Mouse (Mus musculus) hindbrain, embryonic 13.5 days (tissue): ENCODE data around the gene Lgmn. TPM values are rescaled to one million over a fixed set of nuclear protein-coding genes. Genes with fewer than 3 reads are reported as not detected.

ENCODE experiments used
- ATAC-seq: fragments of 200-750 bp; cut with Nextera tagmentation; 2 replicates; pipeline ENCODE4 v1.8.0; 2017; ENCODE audit warnings: moderate TSS enrichment; ENCODE audit not compliant: low FRiP score
- H3K27ac ChIP-seq: fragments of 300-500 bp; sonication (generic); 2 replicates; pipeline ENCODE4 v1.5.1; 2015; ENCODE audit warnings: inconsistent platforms, mild to moderate bottlenecking, moderate library complexity
- H3K27me3 ChIP-seq: fragments of 300-500 bp; sonication (generic); 2 replicates; pipeline ENCODE4 v1.6.1; 2015; ENCODE audit warnings: mild to moderate bottlenecking, inconsistent platforms
- H3K36me3 ChIP-seq: fragments of 300-500 bp; sonication (generic); 2 replicates; pipeline ENCODE4 v1.6.1; 2015; ENCODE audit warnings: mild to moderate bottlenecking, inconsistent platforms
- H3K4me1 ChIP-seq: fragments of 300-500 bp; sonication (generic); replicated peaks from 2 replicates; pipeline ENCODE4 v1.6.1; 2015; ENCODE audit warnings: inconsistent platforms
- H3K4me2 ChIP-seq: fragments of 300-500 bp; sonication (generic); 2 replicates; pipeline ENCODE4 v1.6.1; 2015; ENCODE audit warnings: inconsistent platforms, mild to moderate bottlenecking, moderate library complexity
- H3K4me3 ChIP-seq: fragments of 300-500 bp; sonication (generic); 2 replicates; pipeline ENCODE4 v1.5.1; 2015; ENCODE audit warnings: mild to moderate bottlenecking, inconsistent platforms
- H3K9ac ChIP-seq: fragments of 300-500 bp; sonication (generic); 2 replicates; pipeline ENCODE4 v1.6.1; 2015; ENCODE audit warnings: mild to moderate bottlenecking, inconsistent platforms
- H3K9me3 ChIP-seq: fragments of 300-500 bp; sonication (generic); 2 replicates; pipeline ENCODE4 v1.6.1; 2016; ENCODE audit warnings: inconsistent platforms
- WGBS: fragments of 180-500 bp; shearing (Covaris S2); methylation state at CpG from one replicate; pipeline ENCODE4 v1.1.7; 2015; 5-methylcytosine and 5-hydroxymethylcytosine counted together
- polyA plus RNA-seq: library from polyadenylated mRNA; unstranded; fragments of >200 nt; fragmentation: Nextera tagmentation; extraction: Ambion mirVana; gene quantifications from 2 replicates; pipeline ENCODE4 v1.2.1, GENCODE M21; 2015

The Lgmn gene
- polyA plus RNA-seq, 1 experiment from 2014 or later, result 89.2 TPM

GRCm38 (mm10) chr12:102372322-102372721 lies 67.3 kb downstream of the Lgmn start:
- Histone ChIP-seq H3K4me1 (no peaks in the 10 kb centered on the region), H3K9ac (no peak overlapping the region), H3K4me2 (no peak overlapping the region), H3K36me3 (no peaks in the 10 kb centered on the region), H3K27ac (no peak overlapping the region), H3K4me3 (no peak overlapping the region), H3K27me3 (no peaks in the 10 kb centered on the region), H3K9me3 (no peaks in the 10 kb centered on the region)
- WGBS, result 89% methylated on average over 3 of the region's 3 CpGs
- no peak for ATAC-seq

- Histone ChIP-seq H3K9me3 (no peaks in the 10 kb centered on the region), H3K4me3 (no peak overlapping the region), H3K4me1 (no peaks in the 10 kb centered on the region), H3K4me2 (no peak overlapping the region), H3K27me3 (no peaks in the 10 kb centered on the region), H3K9ac (no peak overlapping the region), H3K27ac (no peak overlapping the region), H3K36me3 (no peaks in the 10 kb centered on the region)
- WGBS, result 92% methylated on average over 4 of the region's 4 CpGs
- ATAC-seq, result no peak
These were observed 68.6 kb downstream of the Lgmn start for GRCm38 (mm10) chr12:102370931-102371500.

GRCm38 (mm10) chr12:102369488-102370235 lies 70.0 kb downstream of the Lgmn start:
- Histone ChIP-seq H3K36me3 (no peaks in the 10 kb centered on the region), H3K4me2 (no peak overlapping the region), H3K9me3 (no peaks in the 10 kb centered on the region), H3K4me1 (no peaks in the 10 kb centered on the region), H3K9ac (no peak overlapping the region), H3K27me3 (no peaks in the 10 kb centered on the region), H3K4me3 (no peak overlapping the region), H3K27ac (no peak overlapping the region)
- WGBS, result 82% methylated on average over 22 of the region's 22 CpGs
- ATAC-seq, result no peak

DNA sequence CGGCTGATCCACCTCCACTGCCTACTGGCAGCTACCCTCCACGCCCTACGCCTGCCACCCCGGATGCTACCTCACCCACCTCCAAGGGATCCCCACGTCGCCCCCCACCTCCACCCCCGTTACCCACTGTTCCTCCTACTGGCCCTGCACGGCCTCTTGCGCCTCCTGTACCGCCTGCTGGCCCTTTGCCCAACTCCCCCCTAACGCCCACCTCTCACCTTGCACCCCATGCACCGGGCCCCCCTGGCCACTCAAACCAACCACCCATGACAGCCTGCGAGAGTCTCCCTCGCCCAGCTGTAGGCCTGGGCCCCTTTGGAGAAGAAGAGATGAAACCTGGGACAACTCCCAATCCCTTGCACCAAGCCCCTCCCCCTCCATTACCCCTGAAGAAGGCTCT lies 71.1 kb downstream of the Lgmn start:
- Histone ChIP-seq H3K9ac (no peak overlapping the region), H3K4me3 (no peak overlapping the region), H3K36me3 (no peaks in the 10 kb centered on the region), H3K27ac (no peak overlapping the region), H3K4me2 (no peak overlapping the region), H3K9me3 (no peaks in the 10 kb centered on the region), H3K4me1 (no peaks in the 10 kb centered on the region), H3K27me3 (no peaks in the 10 kb centered on the region)
- 83% methylated on average over 14 of the region's 14 CpGs for WGBS
- ATAC-seq, result no peak

- no peak for ATAC-seq
- WGBS, result 82% methylated on average over 7 of the region's 7 CpGs
- Histone ChIP-seq H3K27me3 (no peaks in the 10 kb centered on the region), H3K4me2 (no peak overlapping the region), H3K4me1 (no peaks in the 10 kb centered on the region), H3K36me3 (no peaks in the 10 kb centered on the region), H3K9ac (no peak overlapping the region), H3K9me3 (no peaks in the 10 kb centered on the region), H3K4me3 (no peak overlapping the region), H3K27ac (no peak overlapping the region)
These were observed 71.5 kb downstream of the Lgmn start for GRCm38 (mm10) chr12:102368066-102368465.

GRCm38 (mm10) chr12:102367075-102367474 lies 72.5 kb downstream of the Lgmn start:
- Histone ChIP-seq H3K36me3 (no peaks in the 10 kb centered on the region), H3K27ac (no peak overlapping the region), H3K27me3 (no peaks in the 10 kb centered on the region), H3K4me3 (no peak overlapping the region), H3K9me3 (no peaks in the 10 kb centered on the region), H3K9ac (no peak overlapping the region), H3K4me1 (no peaks in the 10 kb centered on the region), H3K4me2 (no peak overlapping the region)
- WGBS, result 69% methylated on average over 3 of the region's 3 CpGs
- ATAC-seq, result no peak

GRCm38 (mm10) chr12:102366126-102366816 lies 73.3 kb downstream of the Lgmn start:
- no peak overlapping the region for H3K4me2 ChIP-seq
- H3K4me3 ChIP-seq, result no peak overlapping the region
- H3K27me3 ChIP-seq, result no peaks in the 10 kb centered on the region
- H3K9me3 ChIP-seq, result no peaks in the 10 kb centered on the region
- H3K9ac ChIP-seq, result no peak overlapping the region
- no peaks in the 10 kb centered on the region; the same call in 1 of the 2 replicates for H3K36me3 ChIP-seq
- no peak for ATAC-seq
- 93% methylated on average over 9 of the region's 9 CpGs for WGBS
- no peak overlapping the region for H3K27ac ChIP-seq
- no peaks in the 10 kb centered on the region for H3K4me1 ChIP-seq

DNA sequence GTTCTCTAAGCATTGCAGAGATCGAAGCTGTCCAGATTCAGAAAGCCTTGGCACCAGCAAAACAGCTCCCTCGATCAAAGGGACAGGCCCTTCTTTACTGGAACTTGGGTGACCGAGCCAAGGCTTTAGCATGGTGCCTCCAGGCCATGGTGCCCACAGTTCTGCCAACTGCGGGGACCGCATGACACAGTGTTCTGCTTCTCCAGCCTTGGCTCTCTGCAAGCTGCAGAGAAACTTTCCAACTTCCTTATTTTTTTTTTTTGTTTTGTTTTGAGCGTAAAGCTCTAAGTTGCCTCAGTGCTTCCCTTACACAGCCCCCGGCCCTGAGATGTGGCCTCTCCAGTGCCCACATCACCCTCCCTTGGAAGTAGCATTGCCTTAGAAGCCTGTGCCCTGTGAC lies 74.6 kb downstream of the Lgmn start:
- 95% methylated on average over 7 of the region's 7 CpGs for WGBS
- no peaks in the 10 kb centered on the region; the same call in 1 of the 2 replicates for H3K36me3 ChIP-seq
- H3K27ac ChIP-seq, result no peak overlapping the region
- no peak overlapping the region for H3K4me3 ChIP-seq
- H3K9me3 ChIP-seq, result no peaks in the 10 kb centered on the region
- H3K4me1 ChIP-seq, result no peaks in the 10 kb centered on the region
- no peaks in the 10 kb centered on the region for H3K27me3 ChIP-seq
- H3K9ac ChIP-seq, result no peak overlapping the region
- no peak for ATAC-seq
- H3K4me2 ChIP-seq, result no peak overlapping the region

DNA sequence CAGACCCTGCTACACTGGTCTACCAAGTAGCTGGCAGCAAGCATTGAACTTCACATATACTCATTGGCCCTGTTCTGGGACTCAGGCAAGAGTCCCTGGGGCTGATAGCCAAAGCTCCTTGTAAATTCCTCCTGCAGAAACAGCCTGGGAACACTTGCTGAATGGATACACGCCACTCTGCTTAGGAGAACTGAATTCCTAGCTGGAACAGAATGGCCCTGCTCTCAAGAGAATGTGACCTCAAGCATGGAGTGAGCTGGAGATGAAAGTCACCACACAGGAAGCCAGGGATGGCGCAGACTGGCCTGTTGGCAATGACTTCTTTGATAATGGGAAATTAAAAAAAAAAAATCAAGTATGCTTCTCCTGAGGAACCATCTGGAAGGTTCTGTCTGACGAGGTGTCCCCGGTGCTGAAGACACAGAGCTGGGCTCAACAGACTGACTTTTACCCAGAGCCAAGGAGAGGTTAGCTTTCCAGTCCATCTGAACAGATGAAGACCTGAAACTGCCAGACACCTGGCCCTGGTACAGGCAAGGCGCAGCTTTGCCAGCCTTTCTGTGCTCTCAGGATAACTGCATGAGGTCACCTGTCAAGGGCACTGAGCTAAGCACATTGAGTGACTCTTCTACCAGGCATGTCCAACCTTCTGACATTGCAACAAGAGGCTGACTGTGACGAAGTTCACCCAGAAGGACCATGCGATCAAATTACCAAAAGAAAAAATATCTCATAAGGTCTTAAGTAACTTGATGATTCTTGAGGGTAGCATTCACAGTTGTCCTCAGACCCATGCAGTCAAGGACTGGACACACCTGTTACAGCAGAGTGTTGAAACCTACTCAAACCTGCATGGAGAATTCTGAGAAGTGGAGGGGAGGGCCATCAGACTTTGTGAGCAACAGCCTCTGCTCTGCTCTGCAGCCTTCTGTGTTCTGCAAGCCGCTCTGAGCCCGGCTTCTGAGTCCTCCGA lies 78.1 kb downstream of the Lgmn start:
- Histone ChIP-seq H3K9me3 (no peaks in the 10 kb centered on the region), H3K27ac (no peak overlapping the region), H3K36me3 (no peaks in the 10 kb centered on the region; the same call in 1 of the 2 replicates), H3K4me1 (no peaks in the 10 kb centered on the region), H3K4me2 (no peak overlapping the region), H3K27me3 (no peaks in the 10 kb centered on the region), H3K9ac (no peak overlapping the region), H3K4me3 (no peak overlapping the region)
- 91% methylated on average over 10 of the region's 10 CpGs for WGBS
- ATAC-seq, result no peak

- H3K36me3 ChIP-seq, result no peaks in the 10 kb centered on the region; the same call in 1 of the 2 replicates
- no peak overlapping the region for H3K4me3 ChIP-seq
- H3K9ac ChIP-seq, result no peak overlapping the region
- H3K9me3 ChIP-seq, result no peaks in the 10 kb centered on the region
- no peaks in the 10 kb centered on the region for H3K4me1 ChIP-seq
- H3K4me2 ChIP-seq, result no peak overlapping the region
- WGBS, result 88% methylated on average over 4 of the region's 4 CpGs
- H3K27ac ChIP-seq, result no peak overlapping the region
- no peak for ATAC-seq
- no peaks in the 10 kb centered on the region for H3K27me3 ChIP-seq
These were observed 80.2 kb downstream of the Lgmn start for GRCm38 (mm10) chr12:102359390-102359789.

- no peaks in the 10 kb centered on the region; the same call in 1 of the 2 replicates for H3K36me3 ChIP-seq
- H3K9ac ChIP-seq, result no peak overlapping the region
- WGBS, result 83% methylated on average over 1 of the region's 1 CpGs
- no peak overlapping the region for H3K4me2 ChIP-seq
- H3K4me1 ChIP-seq, result no peaks in the 10 kb centered on the region
- no peaks in the 10 kb centered on the region for H3K27me3 ChIP-seq
- H3K27ac ChIP-seq, result no peak overlapping the region
- H3K9me3 ChIP-seq, result no peaks in the 10 kb centered on the region
- ATAC-seq, result no peak
- no peak overlapping the region for H3K4me3 ChIP-seq
These were observed 82.8 kb downstream of the Lgmn start for GRCm38 (mm10) chr12:102356781-102357180.

DNA sequence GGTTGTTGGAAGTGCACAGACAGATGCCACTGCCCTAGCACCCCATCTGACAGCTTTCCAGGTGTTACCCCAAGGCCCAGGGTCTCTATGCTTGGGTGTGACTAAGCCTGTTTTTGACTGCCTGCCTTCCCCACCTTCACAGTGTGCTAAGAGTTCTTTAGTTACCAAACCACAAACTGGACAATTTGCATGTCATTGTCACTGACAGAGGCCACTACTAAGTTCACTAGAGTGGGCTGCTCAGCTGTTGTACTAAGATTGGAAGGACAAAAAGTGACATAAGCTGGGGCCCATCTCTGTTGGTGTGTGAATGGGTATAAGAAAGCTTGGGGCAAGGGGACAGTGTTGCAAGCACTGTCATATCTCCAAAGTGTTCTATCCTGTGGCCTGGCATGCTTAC lies 83.8 kb downstream of the Lgmn start:
- Histone ChIP-seq H3K27ac (no peak overlapping the region), H3K27me3 (no peaks in the 10 kb centered on the region), H3K4me3 (no peak overlapping the region), H3K9me3 (no peaks in the 10 kb centered on the region), H3K4me2 (no peak overlapping the region), H3K9ac (no peak overlapping the region), H3K4me1 (no peaks in the 10 kb centered on the region), H3K36me3 (no peaks in the 10 kb centered on the region; the same call in 1 of the 2 replicates)
- ATAC-seq, result no peak
